Mouse (Mus musculus): ENCODE data around the gene Fndc3b.
A peak's percentile ranks its signal among the peaks of the same experiment; 100 is the strongest.

The Fndc3b gene

DNA sequence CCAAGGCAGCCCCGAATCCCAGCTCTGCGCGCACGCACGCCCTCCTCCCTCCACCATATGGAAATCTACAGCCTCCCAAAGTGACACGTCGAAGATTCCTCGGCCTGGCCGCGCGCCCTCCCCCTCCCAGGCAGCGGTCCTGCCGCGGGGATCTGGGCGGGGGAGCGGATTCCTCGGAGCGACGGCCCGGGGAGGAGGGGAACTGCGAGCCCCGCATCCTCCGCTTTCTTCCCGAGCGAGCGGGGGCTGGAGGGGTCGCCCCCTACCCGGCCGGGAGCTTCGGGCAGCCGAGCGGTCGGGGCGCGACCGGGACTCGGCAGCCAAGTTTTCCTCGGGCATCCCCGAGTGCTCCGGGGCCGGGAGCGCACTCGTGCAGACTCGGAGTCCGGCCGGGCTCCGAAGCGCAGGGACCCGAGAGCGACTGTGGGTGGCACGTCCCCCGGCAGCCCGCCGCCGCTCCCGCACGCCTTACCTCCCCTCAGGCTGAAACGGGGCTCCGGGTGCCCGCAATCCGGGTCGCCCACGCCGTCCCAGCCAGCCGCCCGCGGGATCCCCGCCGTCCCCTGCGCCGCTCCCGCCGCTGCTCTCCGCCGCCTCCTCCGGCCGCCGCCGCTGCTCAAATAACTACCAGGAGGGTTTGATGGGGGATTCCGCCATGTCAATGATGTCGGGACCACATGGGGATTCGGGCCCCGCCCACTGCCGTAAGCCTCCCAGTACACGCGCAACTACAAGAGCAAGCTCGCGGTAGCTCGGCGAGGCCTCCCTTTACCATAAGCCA lies at the start of gene Fndc3b:
Gene Fndc3b (minus strand): TSS at position 660 of the 781 bp plus-strand sequence.
- DNase-seq = peak; percentile 96 to 98

DNA sequence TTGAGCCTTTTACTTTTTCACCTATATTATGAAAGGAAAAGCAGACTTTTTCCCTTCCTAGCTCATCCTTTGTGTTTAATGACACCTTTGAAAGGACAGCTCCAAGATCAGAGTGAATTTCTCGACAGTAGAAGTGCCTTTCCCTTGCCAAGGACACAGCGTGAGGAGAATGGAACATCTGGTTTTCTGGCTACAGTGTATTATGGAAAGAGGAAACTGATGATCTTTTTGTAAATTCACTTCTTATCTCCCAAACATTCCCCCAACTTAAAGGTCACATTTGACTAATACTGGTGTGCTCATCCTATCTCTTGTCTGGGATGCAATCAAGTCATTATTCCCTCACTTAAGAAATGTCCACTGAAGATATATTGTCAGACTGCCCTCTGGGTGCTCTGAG lies 49.2 kb upstream of the Fndc3b start:
- no peak for DNase-seq

DNA sequence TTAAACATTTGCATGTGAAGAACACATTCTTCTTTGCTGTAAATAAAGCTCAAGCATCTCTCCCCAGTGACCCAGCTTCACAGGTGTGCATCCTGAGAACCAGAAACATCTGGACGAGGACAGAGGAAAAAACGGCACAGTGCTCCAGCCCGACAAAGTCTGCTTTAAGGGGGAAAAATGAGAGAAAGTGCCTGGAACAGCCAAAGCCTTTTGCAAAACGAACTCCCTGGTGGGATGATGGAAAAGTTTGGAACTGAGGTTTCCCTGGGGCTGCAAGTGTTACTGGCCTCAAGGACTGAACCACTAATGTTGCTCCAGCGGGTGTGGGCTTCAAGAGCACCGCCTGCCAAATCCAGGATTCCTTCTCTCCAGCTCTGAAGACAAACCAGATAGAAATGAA lies 47.9 kb upstream of the Fndc3b start:
- peak in 1 of 2 experiments; percentile 8 for DNase-seq

- DNase-seq = no peak
Measured at GRCm38 (mm10) chr3:27751657-27752056, 40.5 kb upstream of the Fndc3b start.

DNA sequence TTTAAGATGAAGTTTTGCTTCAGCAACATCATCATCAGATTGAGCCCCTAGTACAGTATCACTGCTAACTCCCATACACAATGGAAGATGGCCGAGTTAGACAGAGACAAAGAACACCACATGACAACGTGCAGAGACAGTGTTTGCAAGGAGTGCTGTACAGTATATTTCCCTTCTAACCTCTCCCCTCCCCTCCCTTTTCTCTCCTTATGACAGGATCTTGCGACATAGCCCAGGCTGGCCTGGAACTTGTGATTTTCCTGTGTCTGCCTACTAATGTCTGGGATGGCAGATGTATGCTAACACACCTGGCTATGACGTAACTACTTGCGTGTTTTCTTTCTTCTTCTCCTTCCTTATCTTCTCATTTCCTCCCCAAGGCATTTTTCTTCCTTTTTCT lies 40.0 kb upstream of the Fndc3b start:
- DNase-seq = no peak

GRCm38 (mm10) chr3:27745651-27746050 lies 34.5 kb upstream of the Fndc3b start:
- DNase-seq = no peak

DNA sequence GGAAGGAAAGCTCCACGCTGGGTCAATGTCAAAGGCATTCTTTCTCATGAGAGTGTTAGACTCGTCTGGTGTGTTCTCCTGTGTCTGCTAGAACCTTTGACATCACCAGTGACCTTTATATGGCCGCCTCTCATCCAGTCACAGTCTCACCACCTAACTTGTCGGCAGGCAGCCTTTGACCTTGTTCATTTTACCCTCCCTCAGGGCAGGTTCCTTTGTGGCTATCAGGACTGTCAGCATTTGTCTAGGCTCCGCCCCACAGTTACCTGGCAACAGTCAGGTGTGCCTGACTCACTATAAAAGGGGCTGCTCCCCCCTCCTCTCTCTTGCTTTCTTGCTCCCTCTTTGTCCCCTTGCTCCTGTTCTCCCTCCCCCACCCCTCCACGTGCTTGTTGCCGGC lies 33.6 kb upstream of the Fndc3b start:
- peak; percentile 22 to 24 for DNase-seq

DNA sequence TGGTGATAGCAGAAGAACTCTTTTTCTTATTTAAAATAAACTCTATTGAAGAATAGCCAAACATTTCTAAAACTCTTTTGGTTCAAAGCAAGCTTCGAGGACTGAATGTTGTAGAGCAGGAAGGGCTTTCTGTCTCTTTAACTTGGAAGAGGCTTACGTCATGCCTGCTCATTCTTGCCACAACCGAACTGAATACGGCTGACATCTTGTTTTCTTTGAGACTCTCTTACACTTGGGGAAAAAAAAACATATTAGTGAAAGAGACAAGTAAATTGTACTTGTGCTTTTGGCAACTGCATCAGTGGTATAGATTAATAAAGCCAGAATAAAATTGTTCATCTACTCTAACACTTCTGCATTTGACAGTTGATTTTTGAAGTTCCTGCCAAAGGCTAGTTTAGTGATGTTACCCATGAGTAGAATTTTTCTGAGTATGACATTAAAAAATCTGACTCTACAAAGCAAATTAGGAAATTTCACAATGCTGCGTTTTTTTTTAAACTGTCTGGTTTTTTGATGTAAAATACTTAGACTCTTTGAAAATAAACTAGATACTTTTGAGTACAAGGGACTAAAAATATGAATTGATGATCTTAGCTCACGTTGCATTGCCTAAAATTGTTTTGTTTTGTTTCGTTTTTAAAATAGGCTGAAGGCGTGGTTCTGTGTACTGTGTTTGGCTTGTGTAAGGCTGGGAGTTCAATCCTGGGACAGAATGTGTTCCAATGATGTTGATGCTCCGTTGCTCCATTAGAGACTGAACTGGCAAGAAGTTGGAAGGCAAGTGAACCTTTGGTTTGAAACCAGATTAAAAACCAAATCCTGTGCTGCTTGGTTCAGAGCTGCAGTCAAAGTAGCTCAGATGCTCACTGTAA lies 32.4 kb upstream of the Fndc3b start:
- no peak for DNase-seq

- no peak for DNase-seq
Measured at GRCm38 (mm10) chr3:27742124-27742523, 31.0 kb upstream of the Fndc3b start.

GRCm38 (mm10) chr3:27740136-27740535 lies 29.0 kb upstream of the Fndc3b start:
- no peak for DNase-seq

DNA sequence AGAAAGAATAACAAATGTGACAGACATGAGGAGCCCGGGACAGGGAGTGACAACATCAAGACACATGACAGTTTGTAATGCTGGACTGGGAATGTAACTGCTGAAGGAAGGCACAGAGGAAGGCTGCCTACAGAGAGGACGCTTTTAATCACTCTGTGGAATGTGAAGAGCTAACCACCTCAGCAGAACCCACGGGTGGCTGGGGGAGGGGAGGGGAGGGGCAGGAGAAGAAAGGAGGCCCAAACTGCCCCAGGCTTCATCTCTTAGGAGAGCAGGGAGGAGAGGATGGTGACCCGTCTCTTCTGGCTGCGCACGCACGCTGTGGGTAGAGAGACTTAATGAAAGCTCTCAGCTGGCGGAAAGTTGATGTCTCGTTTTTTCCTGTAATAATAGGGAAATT lies 25.1 kb upstream of the Fndc3b start:
- peak in 1 of 2 experiments; percentile 4 for DNase-seq

DNA sequence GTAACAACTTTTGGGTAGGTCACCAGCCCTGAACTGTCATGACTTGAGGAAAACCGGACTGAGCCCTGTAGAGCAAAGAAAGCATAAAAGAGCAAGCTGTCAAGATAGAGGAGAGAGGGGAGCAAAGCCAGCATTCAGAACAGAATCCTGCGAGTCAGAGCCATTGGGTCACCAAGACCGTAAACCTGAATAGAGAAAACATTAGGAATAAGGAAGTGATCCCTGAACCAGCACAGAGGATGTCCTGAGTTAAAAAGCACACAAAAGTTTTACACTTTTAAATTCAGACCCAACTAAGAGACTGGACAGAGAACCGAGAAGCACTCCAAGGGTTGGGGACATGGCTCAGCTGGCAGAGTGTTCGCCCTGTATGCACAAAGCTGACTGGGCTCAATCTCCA lies 24.0 kb upstream of the Fndc3b start:
- no peak for DNase-seq

DNA sequence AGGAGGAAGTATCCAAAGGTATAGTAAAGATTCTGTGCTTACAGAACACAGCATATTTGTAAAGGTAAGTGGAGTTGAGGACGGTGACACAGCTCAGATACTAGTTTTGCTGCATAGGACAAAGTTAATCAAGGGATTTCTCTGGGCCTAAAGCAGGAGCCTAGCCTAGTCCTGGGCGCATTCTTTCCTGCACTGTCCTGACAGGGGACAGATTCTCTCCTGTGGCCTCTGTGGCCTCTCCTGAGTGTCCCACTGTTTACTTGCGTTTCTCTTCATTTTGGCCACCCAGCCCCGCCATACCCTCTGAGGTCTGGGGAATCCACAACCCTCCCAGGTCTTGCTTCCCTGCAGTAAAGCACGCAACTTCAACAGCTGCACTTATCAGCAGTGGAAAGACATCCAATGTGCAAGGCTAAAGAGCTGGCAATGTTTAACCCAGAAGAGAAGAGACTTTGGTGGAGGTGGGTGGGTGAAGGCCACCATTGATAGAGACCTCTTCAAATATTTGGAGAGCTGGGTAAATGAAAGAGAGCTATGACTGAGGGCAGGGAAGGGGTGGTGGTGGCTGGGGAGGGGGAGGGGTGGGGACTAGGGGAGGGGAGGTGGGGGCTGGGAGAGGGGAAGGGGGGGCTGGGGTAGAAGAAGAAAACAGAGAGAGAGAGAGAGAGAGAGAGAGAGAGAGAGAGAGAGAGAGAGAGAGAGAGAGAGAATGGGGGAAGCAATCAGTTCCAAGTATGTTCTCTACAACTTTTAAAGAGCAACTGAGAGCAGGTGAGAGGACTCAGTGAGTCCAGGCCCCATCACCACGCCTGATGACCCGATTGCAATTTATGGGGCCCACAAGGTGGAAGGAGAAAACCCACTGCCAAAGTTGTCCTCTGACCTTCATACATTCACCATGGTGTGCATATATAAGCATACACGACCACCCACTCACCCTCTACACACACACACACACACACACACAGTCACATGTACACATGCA lies 18.0 kb upstream of the Fndc3b start:
- DNase-seq = no peak

DNA sequence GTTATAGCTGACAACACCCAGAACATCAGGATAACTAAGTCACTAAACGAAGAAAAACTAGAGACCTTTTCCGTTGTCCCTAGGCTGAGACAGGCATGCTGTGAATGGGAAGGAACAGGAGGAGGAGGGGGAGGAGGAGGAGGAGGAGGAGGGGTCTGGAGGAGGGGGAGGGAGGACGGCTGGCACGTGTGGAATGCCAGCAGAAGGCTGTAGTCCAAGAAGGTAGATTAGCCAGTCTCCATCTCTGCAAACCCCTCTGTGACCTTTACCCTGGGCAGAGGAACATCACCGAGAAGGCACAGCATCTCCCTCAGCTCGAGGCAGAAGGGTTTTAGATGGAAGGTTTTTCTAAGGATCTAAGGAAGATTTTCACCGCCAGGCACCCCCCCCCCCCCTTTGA lies 17.1 kb upstream of the Fndc3b start:
- DNase-seq = peak in 1 of 2 experiments; percentile 11

- DNase-seq = peak; percentile 48 to 65
Measured at GRCm38 (mm10) chr3:27725752-27726151, 14.6 kb upstream of the Fndc3b start.

DNA sequence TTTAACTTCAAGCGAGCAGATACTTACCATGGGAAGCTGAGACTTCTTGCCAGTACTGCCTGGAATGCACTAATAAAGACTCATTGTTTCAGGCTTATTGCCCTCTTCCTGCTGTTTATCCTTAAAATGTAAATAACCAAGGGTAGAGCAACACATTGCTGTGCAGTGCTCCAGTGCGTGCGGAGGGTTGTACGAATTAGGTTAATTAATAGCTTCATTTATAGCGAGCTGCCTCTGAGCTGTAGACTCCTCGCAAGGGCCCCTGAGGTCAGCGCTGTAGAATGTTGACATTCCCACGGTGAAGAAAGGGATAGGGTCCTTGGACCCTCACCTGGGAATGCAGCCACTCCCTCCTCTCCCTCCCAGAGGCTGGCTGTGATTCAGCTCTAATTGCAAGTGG lies 13.1 kb upstream of the Fndc3b start:
- DNase-seq = no peak

DNA sequence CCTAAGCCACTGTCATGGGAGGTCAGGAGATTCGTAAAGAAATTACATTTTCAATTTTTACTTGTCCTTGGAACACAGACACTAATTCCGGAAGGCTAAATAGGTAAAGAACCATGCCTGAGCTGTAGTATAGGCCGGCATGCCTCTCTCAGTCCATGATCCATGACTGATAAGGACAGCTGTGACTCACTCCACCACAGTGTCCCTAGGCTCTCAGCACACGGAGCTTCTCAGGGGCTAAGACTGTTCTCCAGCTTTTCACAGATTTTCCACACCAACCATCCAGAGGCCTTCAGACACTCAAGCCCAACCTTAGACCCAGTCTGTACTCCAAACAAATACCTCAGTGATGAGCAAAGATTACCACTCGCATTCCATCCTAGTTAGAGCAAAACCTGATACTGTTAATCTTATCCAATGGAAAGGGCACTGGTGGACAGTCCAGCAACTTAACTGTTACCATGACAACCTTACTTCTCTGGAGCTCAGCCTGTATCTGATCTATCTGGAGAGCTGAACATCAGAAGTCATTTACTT lies 7.8 kb upstream of the Fndc3b start:
- no peak for DNase-seq

- no peak for DNase-seq
Measured at GRCm38 (mm10) chr3:27713971-27714370, 2.9 kb upstream of the Fndc3b start.

- peak in 1 of 2 experiments; percentile 25 for DNase-seq
Measured at GRCm38 (mm10) chr3:27712421-27712820, 1.3 kb upstream of the Fndc3b start.

GRCm38 (mm10) chr3:27709906-27710647 lies 1.0 kb downstream of the Fndc3b start:
- DNase-seq = peak; percentile 85 to 90

- DNase-seq = peak; percentile 71 to 74
Measured at GRCm38 (mm10) chr3:27709096-27709905, 1.8 kb downstream of the Fndc3b start.

Measured in kidney, postnatal 36 days (tissue).